Mouse (Mus musculus): ENCODE results near the gene Ddc. TPM values are rescaled to one million over a fixed set of nuclear protein-coding genes. Genes with fewer than 3 reads are reported as not detected.

Gene Ddc
- polyA plus RNA-seq, 1 experiment from 2014 or later = 15.4 TPM

DNA sequence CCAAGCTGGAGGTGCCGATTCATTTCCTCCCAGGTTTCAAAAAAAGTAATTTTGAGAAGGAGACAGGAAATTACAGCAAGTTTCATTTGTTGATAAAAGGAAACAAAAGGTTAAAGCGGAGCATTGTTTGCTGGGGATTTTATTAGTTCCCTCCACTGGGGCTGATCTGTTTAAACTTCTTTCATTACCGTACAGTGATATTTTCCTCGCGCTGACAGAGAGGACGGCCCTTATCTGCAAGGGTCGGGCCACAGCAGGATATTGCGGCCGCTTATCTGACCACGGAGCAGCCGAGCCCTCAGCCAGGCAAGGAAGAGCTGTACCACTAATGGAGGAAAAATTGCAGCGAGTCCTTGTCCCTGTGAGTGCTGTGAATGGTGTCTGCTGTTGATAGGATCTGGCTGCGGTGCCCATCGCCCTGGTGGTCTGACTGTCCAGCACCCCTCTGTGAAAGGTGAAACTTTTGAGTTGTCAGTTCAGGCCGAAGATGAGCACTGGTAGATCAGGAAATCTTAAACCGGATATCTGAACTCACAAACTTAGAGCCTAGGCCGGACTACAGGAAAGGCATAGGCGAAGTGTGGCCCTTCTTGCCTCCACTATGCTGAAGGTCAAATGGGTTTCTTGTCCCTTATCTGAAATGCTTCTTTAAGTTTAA is 61.1 kb downstream of the Ddc start:
- WGBS = 13% methylated on average over 18 of the region's 18 CpGs
- H3K27ac ChIP-seq = peak overlapping the region; percentile 82
- no peak overlapping the region for H3K4me3 ChIP-seq
- H3K4me2 ChIP-seq = peak overlapping the region; percentile 38
- H3K27me3 ChIP-seq = no peaks in the 10 kb centered on the region
- no peaks in the 10 kb centered on the region for H3K36me3 ChIP-seq
- H3K4me1 ChIP-seq = peaks cover 56% of the 10 kb centered on the region
- H3K9me3 ChIP-seq = no peaks in the 10 kb centered on the region
- ATAC-seq (ENCODE audit: borderline replicate concordance, extremely low read depth, low FRiP score, low TSS enrichment) = peak; percentile 44; the same call in 1 of the 2 replicates
- H3K9ac ChIP-seq = peak overlapping the region; percentile 12; the same call in 1 of the 2 replicates

DNA sequence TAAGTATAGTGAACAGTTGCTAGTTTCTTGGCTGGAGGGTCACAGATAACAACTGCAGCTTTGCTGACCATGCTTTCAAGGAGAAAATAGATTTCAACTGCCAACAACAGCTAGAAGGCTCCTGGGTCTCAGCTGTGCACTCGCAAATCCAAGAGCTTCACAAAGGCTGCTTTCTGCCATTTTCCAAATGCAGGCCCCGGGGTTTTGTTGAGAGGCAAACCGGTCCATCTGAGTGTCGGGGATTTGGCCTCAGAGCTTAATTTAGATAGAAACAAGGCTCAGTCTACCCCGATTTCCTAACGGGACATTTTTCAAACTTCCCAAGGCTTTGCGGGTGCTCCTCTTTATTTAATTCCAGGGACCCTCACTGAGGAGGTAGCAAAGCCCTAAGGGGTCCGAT is 61.7 kb downstream of the Ddc start:
- Histone ChIP-seq H3K4me3 (no peak overlapping the region), H3K4me2 (peak overlapping the region; percentile 38; the same call in 1 of the 2 replicates), H3K27ac (peak overlapping the region; percentile 82), H3K9ac (peak overlapping the region; percentile 12; the same call in 1 of the 2 replicates), H3K4me1 (peaks cover 59% of the 10 kb centered on the region), H3K27me3 (no peaks in the 10 kb centered on the region), H3K36me3 (no peaks in the 10 kb centered on the region), H3K9me3 (no peaks in the 10 kb centered on the region)
- ATAC-seq (ENCODE audit: borderline replicate concordance, extremely low read depth, low FRiP score, low TSS enrichment) = no peak
- WGBS = 22% methylated on average over 8 of the region's 8 CpGs

DNA sequence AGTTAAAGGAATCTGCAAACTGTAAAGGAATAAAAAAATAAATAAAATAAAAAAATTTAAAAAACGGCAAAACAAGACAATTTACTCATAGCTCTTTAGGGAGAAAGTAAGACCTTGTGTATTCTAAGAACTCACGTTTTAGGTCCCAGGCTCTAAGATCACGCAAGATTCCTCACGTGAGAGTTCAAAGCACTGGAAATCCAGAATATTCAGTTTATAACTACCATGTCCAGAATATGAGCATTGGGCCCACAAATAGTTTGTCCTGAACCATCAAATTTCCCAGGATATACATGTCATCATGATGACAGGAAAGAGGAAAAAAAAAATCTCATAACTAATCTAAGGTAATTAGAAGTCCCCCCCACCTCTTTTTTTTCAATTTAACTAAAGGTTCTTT is 62.2 kb downstream of the Ddc start:
- WGBS = 76% methylated on average over 4 of the region's 4 CpGs

DNA sequence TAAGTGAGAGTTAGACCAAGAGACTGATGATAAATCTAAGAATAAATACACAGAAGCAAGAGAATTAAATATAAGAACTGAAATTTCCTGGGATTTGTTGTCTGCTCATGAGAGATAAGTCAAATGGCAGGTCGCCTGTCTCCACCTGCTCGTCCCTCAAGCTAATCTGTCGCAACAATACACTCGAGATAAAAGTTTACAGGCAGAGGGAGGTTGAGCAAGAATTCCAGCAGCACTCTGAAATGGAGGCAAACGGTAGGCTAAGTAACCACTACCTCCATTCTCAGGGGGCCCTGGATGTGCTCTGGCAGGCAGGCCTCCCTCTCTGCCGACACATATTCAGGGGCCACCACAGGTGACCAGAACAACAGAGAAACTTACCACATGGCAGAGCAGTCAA is 62.6 kb downstream of the Ddc start:
- WGBS = 32% methylated on average over 6 of the region's 6 CpGs
- H3K9me3 ChIP-seq = no peaks in the 10 kb centered on the region
- H3K4me2 ChIP-seq = no peak overlapping the region
- peak overlapping the region; percentile 82 for H3K27ac ChIP-seq
- no peak overlapping the region for H3K9ac ChIP-seq
- ATAC-seq (ENCODE audit: borderline replicate concordance, extremely low read depth, low FRiP score, low TSS enrichment) = no peak
- H3K36me3 ChIP-seq = no peaks in the 10 kb centered on the region
- H3K4me1 ChIP-seq = peaks cover 66% of the 10 kb centered on the region
- no peaks in the 10 kb centered on the region for H3K27me3 ChIP-seq
- H3K4me3 ChIP-seq = no peak overlapping the region

More for the DNA sequence above, 62.2 kb downstream of the Ddc start:
- no peaks in the 10 kb centered on the region for H3K9me3 ChIP-seq
- no peak overlapping the region for H3K9ac ChIP-seq
- no peaks in the 10 kb centered on the region for H3K27me3 ChIP-seq
- no peaks in the 10 kb centered on the region for H3K36me3 ChIP-seq
- no peak overlapping the region for H3K4me3 ChIP-seq
- H3K4me2 ChIP-seq = no peak overlapping the region
- no peak for ATAC-seq (ENCODE audit: borderline replicate concordance, extremely low read depth, low FRiP score, low TSS enrichment)
- peaks cover 62% of the 10 kb centered on the region for H3K4me1 ChIP-seq
- H3K27ac ChIP-seq = peak overlapping the region; percentile 82

DNA sequence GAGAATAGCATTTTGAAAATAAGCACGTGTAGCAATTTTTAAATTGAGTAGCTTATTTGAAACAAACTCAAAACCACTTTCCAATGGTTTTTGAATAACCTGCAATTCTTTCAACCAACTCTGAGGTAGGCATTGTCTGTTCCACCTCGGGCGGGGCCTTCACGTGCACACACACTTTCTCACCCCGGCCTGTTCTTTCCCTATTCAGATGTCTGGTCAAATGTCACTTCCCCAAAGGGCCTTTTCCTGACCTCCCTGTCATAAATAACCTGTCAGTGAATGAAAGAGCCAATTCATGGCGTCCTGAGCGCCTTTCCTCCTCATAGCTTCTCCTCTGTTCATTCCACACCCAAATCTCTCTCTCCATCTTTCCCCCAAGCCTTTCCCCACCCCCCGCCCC is 64.8 kb downstream of the Ddc start:
- 30% methylated on average over 8 of the region's 8 CpGs for WGBS

DNA sequence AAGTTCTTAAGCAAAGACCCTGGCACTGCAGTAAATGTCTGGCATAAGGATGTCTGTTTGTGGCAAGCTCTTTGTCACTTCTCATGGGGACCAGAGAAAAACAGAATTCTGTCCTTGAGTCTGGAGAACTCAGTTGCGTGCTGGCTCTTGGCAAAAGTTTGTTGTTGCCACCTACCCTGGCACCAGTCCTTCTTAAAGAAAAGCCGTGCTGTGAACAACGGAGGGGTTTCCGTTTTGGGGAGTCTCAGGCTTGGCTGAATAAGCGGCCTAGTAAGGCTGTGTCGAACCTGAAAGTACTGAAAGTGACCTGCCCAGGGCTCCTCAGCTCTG is 65.2 kb downstream of the Ddc start:
- H3K27ac ChIP-seq = peak overlapping the region; percentile 96
- H3K27me3 ChIP-seq = no peaks in the 10 kb centered on the region
- H3K9me3 ChIP-seq = no peaks in the 10 kb centered on the region
- peak overlapping the region; percentile 4; the same call in 1 of the 2 replicates for H3K9ac ChIP-seq
- no peak overlapping the region for H3K4me3 ChIP-seq
- no peak for ATAC-seq (ENCODE audit: borderline replicate concordance, extremely low read depth, low FRiP score, low TSS enrichment)
- peaks cover 83% of the 10 kb centered on the region for H3K4me1 ChIP-seq
- H3K4me2 ChIP-seq = no peak overlapping the region
- 17% methylated on average over 6 of the region's 6 CpGs for WGBS
- no peaks in the 10 kb centered on the region for H3K36me3 ChIP-seq

More for the DNA sequence above, 64.8 kb downstream of the Ddc start:
- H3K4me2 ChIP-seq = no peak overlapping the region
- H3K9me3 ChIP-seq = no peaks in the 10 kb centered on the region
- H3K27me3 ChIP-seq = no peaks in the 10 kb centered on the region
- H3K9ac ChIP-seq = 0 out of 2 replicates have a peak overlapping the region, but pooled peaks have one; percentile 4
- no peak for ATAC-seq (ENCODE audit: borderline replicate concordance, extremely low read depth, low FRiP score, low TSS enrichment)
- H3K4me3 ChIP-seq = no peak overlapping the region
- H3K27ac ChIP-seq = peak overlapping the region; percentile 96
- peaks cover 84% of the 10 kb centered on the region for H3K4me1 ChIP-seq
- no peaks in the 10 kb centered on the region for H3K36me3 ChIP-seq

DNA sequence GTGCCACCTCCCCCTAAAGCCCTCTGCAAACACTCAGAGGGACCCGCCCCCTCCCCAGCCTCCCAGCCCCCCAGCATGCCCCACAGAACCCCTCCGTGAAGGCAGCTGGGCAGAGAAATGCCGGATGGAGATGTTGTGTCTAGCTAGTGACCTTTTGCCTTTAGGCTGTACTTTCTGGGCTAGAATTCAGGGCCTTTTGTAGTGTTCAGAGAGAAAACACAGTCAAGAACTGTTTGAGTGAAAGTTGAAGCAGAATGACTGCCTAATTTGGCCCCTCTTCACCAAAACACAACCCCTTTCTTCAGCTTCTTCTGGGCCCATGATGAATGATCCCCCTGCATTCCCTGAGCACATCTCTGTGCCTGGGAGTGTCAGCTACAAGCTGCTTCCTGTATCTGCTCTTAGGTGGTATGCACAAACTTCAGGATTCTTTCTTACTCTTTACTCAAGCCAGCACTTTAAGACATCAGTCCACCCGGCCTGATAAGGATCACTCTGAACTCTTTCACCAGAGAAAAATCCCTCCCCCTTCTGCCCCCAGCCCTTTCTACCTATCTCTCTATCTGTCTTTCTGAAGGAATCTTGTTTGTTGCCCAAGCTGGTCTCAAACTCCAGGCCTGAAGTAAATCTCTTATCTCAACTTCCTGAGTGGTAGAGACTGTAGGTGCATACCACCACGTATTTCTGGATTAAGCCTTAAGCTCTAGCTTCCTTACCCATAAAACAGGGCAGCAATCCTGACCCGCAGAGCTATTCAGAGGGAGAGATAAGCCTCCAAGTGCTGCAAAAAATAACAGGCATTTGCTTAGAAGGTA is 65.8 kb downstream of the Ddc start:
- no peaks in the 10 kb centered on the region for H3K9me3 ChIP-seq
- 5% methylated on average over 6 of the region's 6 CpGs for WGBS
- H3K27ac ChIP-seq = peak overlapping the region; percentile 96
- no peak overlapping the region; the same call in 1 of the 2 replicates for H3K4me2 ChIP-seq
- H3K9ac ChIP-seq = peak overlapping the region; percentile 4; the same call in 1 of the 2 replicates
- ATAC-seq (ENCODE audit: borderline replicate concordance, extremely low read depth, low FRiP score, low TSS enrichment) = peak; percentile 70
- H3K4me1 ChIP-seq = peaks cover 78% of the 10 kb centered on the region
- H3K27me3 ChIP-seq = no peaks in the 10 kb centered on the region
- no peaks in the 10 kb centered on the region for H3K36me3 ChIP-seq
- H3K4me3 ChIP-seq = no peak overlapping the region

DNA sequence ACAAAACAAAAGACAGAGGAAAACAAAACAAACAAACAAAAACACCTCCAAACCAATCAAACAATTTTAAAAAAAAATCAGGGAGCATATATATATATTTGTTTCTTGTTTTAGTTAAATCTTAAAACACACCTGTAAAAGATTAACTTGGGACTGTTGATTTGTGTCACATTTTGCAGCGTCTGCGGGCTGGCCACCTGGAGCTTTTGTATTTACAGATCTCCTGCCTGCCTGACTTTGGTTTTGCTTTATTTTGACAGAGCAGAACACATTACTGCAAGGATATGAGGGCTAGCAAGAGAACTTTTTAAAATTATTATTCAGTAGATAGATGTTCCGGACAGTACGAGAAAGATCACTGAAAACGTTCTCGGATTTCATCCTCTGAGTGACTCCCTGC is 66.4 kb downstream of the Ddc start:
- Histone ChIP-seq H3K9ac (no peak overlapping the region), H3K4me2 (no peak overlapping the region; the same call in 1 of the 2 replicates), H3K4me1 (peaks cover 71% of the 10 kb centered on the region), H3K4me3 (no peak overlapping the region), H3K27ac (peak overlapping the region; percentile 96), H3K36me3 (no peaks in the 10 kb centered on the region), H3K27me3 (no peaks in the 10 kb centered on the region), H3K9me3 (no peaks in the 10 kb centered on the region)
- ATAC-seq (ENCODE audit: borderline replicate concordance, extremely low read depth, low FRiP score, low TSS enrichment) = no peak
- 9% methylated on average over 6 of the region's 6 CpGs for WGBS

DNA sequence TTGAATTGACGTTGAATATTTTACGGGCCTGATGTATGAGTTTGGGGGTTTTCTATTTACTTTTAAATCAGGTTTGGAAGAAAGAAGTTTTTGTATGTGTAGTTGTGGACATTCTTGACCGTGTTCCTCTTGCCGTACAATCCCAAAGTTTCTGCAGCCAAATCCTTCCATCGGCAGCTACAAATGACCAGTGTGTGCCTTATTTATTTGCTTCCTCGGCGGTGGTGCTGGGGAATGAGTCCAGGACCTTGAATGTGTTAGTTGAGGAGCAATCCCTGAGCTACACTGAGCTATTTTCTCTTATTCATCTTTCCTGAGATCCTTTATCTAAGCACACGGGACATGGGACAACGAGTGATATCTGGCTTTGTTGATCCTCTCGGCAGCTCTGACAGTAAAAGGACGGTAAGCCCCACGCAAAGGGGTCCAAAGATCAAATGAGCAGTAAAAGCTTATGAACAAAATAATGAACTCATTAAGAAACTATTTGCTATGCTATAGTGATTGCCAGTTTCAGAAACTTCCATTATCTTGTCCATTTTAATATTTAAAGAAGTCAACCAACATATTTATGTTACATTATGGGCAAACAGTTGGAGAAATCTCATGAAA is 67.0 kb downstream of the Ddc start:
- Histone ChIP-seq H3K9me3 (no peaks in the 10 kb centered on the region), H3K27me3 (no peaks in the 10 kb centered on the region), H3K4me2 (peak overlapping the region; percentile 17; the same call in 1 of the 2 replicates), H3K4me3 (no peak overlapping the region), H3K27ac (peak overlapping the region; percentile 96), H3K36me3 (no peaks in the 10 kb centered on the region), H3K9ac (no peak overlapping the region), H3K4me1 (peaks cover 68% of the 10 kb centered on the region)
- 14% methylated on average over 12 of the region's 12 CpGs for WGBS
- ATAC-seq (ENCODE audit: borderline replicate concordance, extremely low read depth, low FRiP score, low TSS enrichment) = no peak

DNA sequence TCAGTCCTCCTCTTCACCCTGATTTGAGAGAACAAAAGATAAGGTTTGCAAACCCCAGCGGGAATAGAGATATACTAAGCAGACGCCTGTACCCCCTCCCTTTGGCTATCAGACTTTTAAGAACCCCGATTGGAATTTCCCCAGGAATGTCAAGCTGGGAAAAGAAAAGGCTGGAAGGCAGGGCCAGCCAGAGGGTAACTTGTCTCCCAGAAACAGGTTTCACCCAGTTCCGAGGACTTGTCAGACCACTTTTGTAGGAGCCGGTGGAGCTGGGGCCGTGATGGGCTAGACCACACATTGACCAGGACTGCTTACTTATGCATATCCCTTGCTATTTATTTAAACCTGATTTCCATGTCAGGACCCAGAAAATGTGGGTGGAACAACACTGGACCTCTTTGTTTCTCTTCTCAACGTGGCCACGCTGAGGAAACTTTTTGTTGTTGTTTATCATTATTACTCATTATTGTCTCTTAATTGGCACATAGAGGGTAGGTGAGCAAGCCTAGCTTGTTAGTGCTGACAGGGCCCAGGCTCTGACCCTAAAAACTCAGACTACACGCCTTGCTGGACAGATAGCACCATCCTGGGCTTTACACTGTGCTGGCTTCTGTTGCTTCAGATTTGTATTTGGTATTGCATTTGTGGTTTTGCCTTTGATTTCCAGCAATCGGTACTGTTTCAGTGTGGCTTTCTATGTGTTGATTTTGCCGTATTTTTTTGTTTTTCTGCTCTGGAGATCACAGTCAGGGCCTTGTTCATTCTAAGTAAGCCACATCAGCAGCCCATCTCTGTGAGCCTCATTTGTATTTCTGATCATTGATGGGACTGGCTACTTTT is 68.6 kb downstream of the Ddc start:
- H3K36me3 ChIP-seq = no peaks in the 10 kb centered on the region
- H3K9ac ChIP-seq = peak overlapping the region; percentile 21

DNA sequence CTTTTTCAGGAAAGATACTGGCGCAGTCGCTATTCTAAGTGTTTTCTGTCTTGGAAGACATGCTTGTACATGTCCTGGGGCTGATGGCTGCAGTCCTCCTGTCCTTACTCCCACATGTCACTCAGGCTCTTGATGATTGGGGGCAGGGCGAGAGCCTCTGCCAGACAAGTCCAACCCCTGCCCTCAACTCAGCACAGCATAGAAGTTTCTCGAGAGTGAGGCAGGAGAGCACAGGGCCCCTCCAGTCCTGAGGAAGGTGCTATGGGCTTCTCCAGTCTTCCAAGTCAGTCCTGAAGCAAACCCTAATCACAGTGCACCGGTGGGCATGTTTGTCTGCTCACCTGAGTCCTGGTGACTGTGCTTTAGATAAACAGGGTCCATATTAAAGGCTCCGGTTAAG is 69.2 kb downstream of the Ddc start:
- 18% methylated on average over 6 of the region's 6 CpGs for WGBS
- Histone ChIP-seq H3K4me3 (no peak overlapping the region), H3K9me3 (no peaks in the 10 kb centered on the region), H3K4me2 (peak overlapping the region; percentile 35), H3K27ac (peak overlapping the region; percentile 96), H3K27me3 (no peaks in the 10 kb centered on the region), H3K36me3 (no peaks in the 10 kb centered on the region), H3K9ac (peak overlapping the region; percentile 21), H3K4me1 (peaks cover 78% of the 10 kb centered on the region)
- peak; percentile 48 for ATAC-seq (ENCODE audit: borderline replicate concordance, extremely low read depth, low FRiP score, low TSS enrichment)

More for the DNA sequence above, 68.6 kb downstream of the Ddc start:
- ATAC-seq (ENCODE audit: borderline replicate concordance, extremely low read depth, low FRiP score, low TSS enrichment) = peak; percentile 63
- Histone ChIP-seq H3K4me3 (no peak overlapping the region), H3K27ac (peak overlapping the region; percentile 96), H3K9me3 (no peaks in the 10 kb centered on the region), H3K4me2 (peak overlapping the region; percentile 35), H3K27me3 (no peaks in the 10 kb centered on the region), H3K4me1 (peaks cover 76% of the 10 kb centered on the region)
- WGBS = 25% methylated on average over 11 of the region's 11 CpGs

Data from lung, embryonic 15.5 days (tissue).